Mouse (Mus musculus) granulocyte monocyte progenitor cell, adult 5-6 weeks (primary cell): ENCODE data around the gene Defb25. TPM values are rescaled to one million over a fixed set of nuclear protein-coding genes. Genes with fewer than 3 reads are reported as not detected.

Experiments
- ATAC-seq: replicated peaks from 2 replicates; pipeline ENCODE4 v1.8.0; 2016; ENCODE audit warnings: mild to moderate bottlenecking, moderate TSS enrichment, inconsistent platforms; ENCODE audit not compliant: poor library complexity, severe bottlenecking
- total RNA-seq, 2 experiments: library from RNA; stranded (forward) in 1 of 2; stranded (reverse) in 1 of 2; fragments of 200-712, 200-1000 nt in 1 of 2; fragments of >200 nt in 1 of 2; fragmentation: Nextera tagmentation in 1 of 2; gene quantifications; 2 replicates each; pipeline ENCODE4 v1.2.3; 2014 to 2017

Gene Defb25
- total RNA-seq, 2 experiments from 2014 or later, result not detected

DNA sequence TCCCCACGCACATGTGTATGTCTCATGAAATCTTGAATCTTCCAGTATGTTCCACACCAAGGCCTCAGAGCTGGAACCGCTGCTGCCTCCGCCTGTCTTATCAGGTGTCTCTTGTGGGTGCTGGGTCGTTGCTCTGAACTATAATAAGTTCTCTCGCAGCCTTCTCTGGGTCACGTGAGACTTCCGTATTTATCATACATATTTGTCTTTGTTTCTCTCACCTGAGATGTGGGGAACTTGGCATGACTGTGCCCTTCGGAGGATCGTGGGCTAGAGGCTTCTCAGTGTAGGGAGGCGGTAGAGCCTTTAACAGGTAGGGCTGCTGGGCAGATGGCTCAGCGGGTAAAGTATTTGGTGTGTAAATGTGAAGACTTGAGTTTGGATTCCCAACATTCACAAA, 42.2 kb downstream of the Defb25 start:
- ATAC-seq, result no peak

GRCm38 (mm10) chr2:152580107-152580506, 42.7 kb downstream of the Defb25 start, which contains the start of gene Defb19:
TSS of gene Defb19 (minus strand) at chr2:152580312.
- no peak for ATAC-seq

GRCm38 (mm10) chr2:152573484-152573883, 49.4 kb downstream of the Defb25 start:
- ATAC-seq, result no peak

Other genes starting within 250 kb of the Defb25 start
- gene Nrsn2, start 246.4 kb downstream of the Defb25 start, total RNA-seq (2014; fragmentation: Nextera tagmentation), result not detected in 2 replicates
- not detected in 2 replicates for gene Nrsn2, start 246.4 kb downstream of the Defb25 start, total RNA-seq (2017)
- gene Sox12, start 225.0 kb downstream of the Defb25 start, total RNA-seq (2014; fragmentation: Nextera tagmentation), result 8.6 and 10.5 TPM in 2 replicates
- gene Sox12, start 225.0 kb downstream of the Defb25 start, total RNA-seq (2017), result 1.5 and 2.4 TPM in 2 replicates
- gene Zcchc3, start 208.0 kb downstream of the Defb25 start, total RNA-seq (2014; fragmentation: Nextera tagmentation), result 3.7 and 9.4 TPM in 2 replicates
- gene Zcchc3, start 208.0 kb downstream of the Defb25 start, total RNA-seq (2017), result 4.8 and 4.9 TPM in 2 replicates
- gene 6820408C15Rik, start 207.5 kb downstream of the Defb25 start, total RNA-seq (2014; fragmentation: Nextera tagmentation), result 0.75 TPM in 1 of 2 replicates, not detected in the other
- not detected in 2 replicates for gene 6820408C15Rik, start 207.5 kb downstream of the Defb25 start, total RNA-seq (2017)
- gene Defb23, start 158.4 kb downstream of the Defb25 start, total RNA-seq (2014; fragmentation: Nextera tagmentation), result not detected in 2 replicates
- not detected in 2 replicates for gene Defb23, start 158.4 kb downstream of the Defb25 start, total RNA-seq (2017)
- gene Defb20, start 146.0 kb downstream of the Defb25 start, total RNA-seq (2014; fragmentation: Nextera tagmentation), result not detected in 2 replicates
- gene Defb20, start 146.0 kb downstream of the Defb25 start, total RNA-seq (2017), result not detected in 2 replicates
- gene Defb22, start 132.9 kb downstream of the Defb25 start, total RNA-seq (2014; fragmentation: Nextera tagmentation), result not detected in 2 replicates
- not detected in 2 replicates for gene Defb22, start 132.9 kb downstream of the Defb25 start, total RNA-seq (2017)
- not detected in 2 replicates for gene Defb26, start 111.4 kb downstream of the Defb25 start, total RNA-seq (2014; fragmentation: Nextera tagmentation)
- gene Defb26, start 111.4 kb downstream of the Defb25 start, total RNA-seq (2017), result not detected in 2 replicates
- gene Defb28, start 104.8 kb downstream of the Defb25 start, total RNA-seq (2014; fragmentation: Nextera tagmentation), result not detected in 2 replicates
- not detected in 2 replicates for gene Defb28, start 104.8 kb downstream of the Defb25 start, total RNA-seq (2017)
- gene Defb29, start 83.0 kb downstream of the Defb25 start, total RNA-seq (2014; fragmentation: Nextera tagmentation), result not detected in 2 replicates
- gene Defb29, start 83.0 kb downstream of the Defb25 start, total RNA-seq (2017), result not detected in 2 replicates
- gene Gm17416, start 53.7 kb downstream of the Defb25 start, total RNA-seq (2014; fragmentation: Nextera tagmentation), result not detected in 2 replicates
- not detected in 2 replicates for gene Gm17416, start 53.7 kb downstream of the Defb25 start, total RNA-seq (2017)
- not detected in 2 replicates for gene Defb21, start 50.3 kb downstream of the Defb25 start, total RNA-seq (2014; fragmentation: Nextera tagmentation)
- gene Defb21, start 50.3 kb downstream of the Defb25 start, total RNA-seq (2017), result not detected in 2 replicates
- not detected in 2 replicates for gene Defb19, start 42.7 kb downstream of the Defb25 start, total RNA-seq (2014; fragmentation: Nextera tagmentation)
- not detected in 2 replicates for gene Defb19, start 42.7 kb downstream of the Defb25 start, total RNA-seq (2017)
- gene Defb45, start 23.7 kb downstream of the Defb25 start, total RNA-seq (2014; fragmentation: Nextera tagmentation), result not detected in 2 replicates
- gene Defb45, start 23.7 kb downstream of the Defb25 start, total RNA-seq (2017), result not detected in 2 replicates
- gene Defb36, start 18.7 kb downstream of the Defb25 start, total RNA-seq (2014; fragmentation: Nextera tagmentation), result not detected in 2 replicates
- not detected in 2 replicates for gene Defb36, start 18.7 kb downstream of the Defb25 start, total RNA-seq (2017)
- gene Rem1, start 3.9 kb upstream of the Defb25 start, total RNA-seq (2014; fragmentation: Nextera tagmentation), result 0.45 TPM in 1 of 2 replicates, not detected in the other
- gene Rem1, start 3.9 kb upstream of the Defb25 start, total RNA-seq (2017), result not detected in 2 replicates
- gene H13, start 46.4 kb upstream of the Defb25 start, total RNA-seq (2014; fragmentation: Nextera tagmentation), result 180 and 213 TPM in 2 replicates
- 150 and 235 TPM in 2 replicates for gene H13, start 46.4 kb upstream of the Defb25 start, total RNA-seq (2017)
- 11.7 and 14.5 TPM in 2 replicates for gene Mcts2, start 64.0 kb upstream of the Defb25 start, total RNA-seq (2014; fragmentation: Nextera tagmentation)
- 5.7 and 10.9 TPM in 2 replicates for gene Mcts2, start 64.0 kb upstream of the Defb25 start, total RNA-seq (2017)
- gene Id1, start 113.2 kb upstream of the Defb25 start, total RNA-seq (2014; fragmentation: Nextera tagmentation), result 5.5 and 7.6 TPM in 2 replicates
- 5.0 and 6.6 TPM in 2 replicates for gene Id1, start 113.2 kb upstream of the Defb25 start, total RNA-seq (2017)
- gene Cox4i2, start 131.1 kb upstream of the Defb25 start, total RNA-seq (2014; fragmentation: Nextera tagmentation), result 6.8 and 13.0 TPM in 2 replicates
- 6.0 TPM in 1 of 2 replicates, not detected in the other for gene Cox4i2, start 131.1 kb upstream of the Defb25 start, total RNA-seq (2017)
- 13.2 and 27.8 TPM in 2 replicates for gene Bcl2l1, start 208.7 kb upstream of the Defb25 start, total RNA-seq (2014; fragmentation: Nextera tagmentation)
- 10.3 and 25.2 TPM in 2 replicates for gene Bcl2l1, start 208.7 kb upstream of the Defb25 start, total RNA-seq (2017)
- gene Tpx2, start 224.9 kb upstream of the Defb25 start, total RNA-seq (2014; fragmentation: Nextera tagmentation), result 51.4 and 56.0 TPM in 2 replicates
- 96.9 and 105 TPM in 2 replicates for gene Tpx2, start 224.9 kb upstream of the Defb25 start, total RNA-seq (2017)